Mouse (Mus musculus): ENCODE measurements at regions not wholly inside any gene's neighbourhood (a gene's known extent, or its start where the extent isn't known, plus 50 kb on each side); places are given as distances from the start of the nearest gene placed in this dataset. TPM values are rescaled to one million over a fixed set of nuclear protein-coding genes. Genes with fewer than 3 reads are reported as not detected.

DNA sequence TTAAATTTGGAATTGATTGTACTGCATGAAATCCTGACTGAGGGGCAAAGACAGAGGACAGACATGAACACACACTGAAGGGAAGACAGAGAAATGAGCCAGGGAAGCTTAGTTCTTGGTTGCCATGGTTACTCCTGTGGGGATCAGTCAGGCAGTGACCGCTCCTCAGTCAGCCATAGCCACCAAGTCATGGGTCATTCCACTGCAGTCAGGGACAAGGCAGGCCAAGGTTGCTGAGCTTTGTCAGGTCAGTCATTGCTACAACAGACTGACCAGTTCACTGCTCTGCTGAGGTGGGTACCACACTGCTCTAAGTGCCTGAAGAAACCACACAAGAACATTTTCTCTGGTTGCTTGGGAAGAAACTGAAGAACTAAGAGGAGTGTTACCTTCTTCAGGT lies 428.7 kb upstream of the Ddx18 start:
- Histone ChIP-seq H3K27me3 (ENCODE audit: control insufficient read depth, insufficient read depth, low read length) (no peaks in the 10 kb centered on the region), H3K4me1 (ENCODE audit: control insufficient read depth, insufficient read depth, low read length) (no peaks in the 10 kb centered on the region), H3K4me2 (replicated peaks; ENCODE audit: low read depth, low read length) (no peak overlapping the region), H3K9ac (replicated peaks; ENCODE audit: low read depth, low read length) (no peak overlapping the region), H3K4me3 (ENCODE audit: low read depth, low read length) (no peak overlapping the region), H3K9me3 (ENCODE audit: control insufficient read depth, low read depth, low read length) (no peaks in the 10 kb centered on the region), H3K36me3 (ENCODE audit: control insufficient read depth, insufficient read depth, low read length) (no peaks in the 10 kb centered on the region), H3K27ac (ENCODE audit: low read length) (no peak overlapping the region)
- WGBS: 50% methylated on average over 1 of the region's 1 CpGs
- no peak for ATAC-seq (ENCODE audit: insufficient number of reproducible peaks, insufficient read depth, low FRiP score, low read depth)

DNA sequence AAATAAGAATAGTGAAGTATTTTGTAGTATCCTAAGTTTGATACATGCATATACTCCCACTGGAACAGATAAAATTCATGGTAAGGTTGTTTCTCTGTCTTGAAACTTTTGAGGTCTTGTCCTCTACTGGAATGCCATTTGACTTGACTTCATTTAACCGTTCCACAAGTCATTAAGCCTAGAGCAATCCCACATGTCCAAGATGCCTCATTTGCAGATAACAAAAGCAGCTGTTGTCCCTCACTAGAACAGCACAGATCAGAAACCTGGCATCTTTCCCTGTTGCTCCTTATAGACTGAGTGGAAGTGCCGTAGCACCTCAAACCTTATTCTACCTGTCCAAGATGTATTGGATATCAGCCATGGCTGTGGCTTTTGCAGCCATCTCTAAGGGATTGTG lies 422.9 kb upstream of the Ddx18 start:
- Histone ChIP-seq H3K27ac (ENCODE audit: low read length) (no peak overlapping the region), H3K27me3 (ENCODE audit: control insufficient read depth, insufficient read depth, low read length) (no peaks in the 10 kb centered on the region), H3K4me2 (replicated peaks; ENCODE audit: low read depth, low read length) (no peak overlapping the region), H3K36me3 (ENCODE audit: control insufficient read depth, insufficient read depth, low read length) (no peaks in the 10 kb centered on the region), H3K4me3 (ENCODE audit: low read depth, low read length) (no peak overlapping the region), H3K4me1 (ENCODE audit: control insufficient read depth, insufficient read depth, low read length) (no peaks in the 10 kb centered on the region), H3K9ac (replicated peaks; ENCODE audit: low read depth, low read length) (no peak overlapping the region), H3K9me3 (ENCODE audit: control insufficient read depth, low read depth, low read length) (no peaks in the 10 kb centered on the region)
- ATAC-seq (ENCODE audit: insufficient number of reproducible peaks, insufficient read depth, low FRiP score, low read depth): no peak
- WGBS: 57% methylated on average over 2 of the region's 2 CpGs

GRCm38 (mm10) chr1:121958942-121959341 lies 391.2 kb upstream of the Ddx18 start:
- Histone ChIP-seq H3K4me3 (ENCODE audit: low read depth, low read length) (no peak overlapping the region), H3K36me3 (ENCODE audit: control insufficient read depth, insufficient read depth, low read length) (no peaks in the 10 kb centered on the region), H3K27ac (ENCODE audit: low read length) (no peak overlapping the region), H3K27me3 (ENCODE audit: control insufficient read depth, insufficient read depth, low read length) (no peaks in the 10 kb centered on the region), H3K9ac (replicated peaks; ENCODE audit: low read depth, low read length) (no peak overlapping the region), H3K4me2 (replicated peaks; ENCODE audit: low read depth, low read length) (no peak overlapping the region), H3K4me1 (ENCODE audit: control insufficient read depth, insufficient read depth, low read length) (no peaks in the 10 kb centered on the region), H3K9me3 (ENCODE audit: control insufficient read depth, low read depth, low read length) (no peaks in the 10 kb centered on the region)
- ATAC-seq (ENCODE audit: insufficient number of reproducible peaks, insufficient read depth, low FRiP score, low read depth): no peak

DNA sequence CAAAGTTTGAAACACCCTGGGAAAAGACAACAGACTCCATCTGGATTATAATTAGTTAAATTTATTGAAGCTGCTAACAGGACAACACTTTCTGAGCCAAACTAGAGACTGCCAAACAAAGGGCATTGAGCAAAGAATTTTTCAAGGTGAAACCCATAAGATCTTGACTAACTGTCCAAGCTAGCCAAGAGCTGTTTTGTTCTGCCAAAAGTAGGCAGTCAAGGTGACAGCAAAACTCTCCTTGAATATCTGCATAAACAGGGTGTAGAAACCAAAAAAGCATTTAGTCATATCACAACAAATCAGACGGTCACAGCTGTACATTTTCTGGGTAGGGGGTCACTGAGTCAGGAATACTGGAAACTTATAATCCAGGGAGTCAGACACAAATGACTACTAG lies 368.1 kb upstream of the Ddx18 start:
- 83% methylated on average over 1 of the region's 1 CpGs for WGBS

More for the DNA sequence above, 368.1 kb upstream of the Ddx18 start:
- Histone ChIP-seq H3K27me3 (ENCODE audit: control insufficient read depth, insufficient read depth, low read length) (no peaks in the 10 kb centered on the region), H3K36me3 (ENCODE audit: control insufficient read depth, insufficient read depth, low read length) (no peaks in the 10 kb centered on the region), H3K27ac (ENCODE audit: low read length) (no peak overlapping the region), H3K4me1 (ENCODE audit: control insufficient read depth, insufficient read depth, low read length) (no peaks in the 10 kb centered on the region), H3K4me2 (replicated peaks; ENCODE audit: low read depth, low read length) (no peak overlapping the region), H3K4me3 (ENCODE audit: low read depth, low read length) (no peak overlapping the region), H3K9me3 (ENCODE audit: control insufficient read depth, low read depth, low read length) (no peaks in the 10 kb centered on the region), H3K9ac (replicated peaks; ENCODE audit: low read depth, low read length) (no peak overlapping the region)
- no peak for ATAC-seq (ENCODE audit: insufficient number of reproducible peaks, insufficient read depth, low FRiP score, low read depth)

Small RNAs in the stretch of these regions (microRNA-seq; reads per million reads assigned to microRNA genes)
- gene Gm26472: not detected

Measured in stomach, embryonic 14.5 days (tissue).